Mouse (Mus musculus): Measurements from ENCODE around the gene Alyref. TPM values are rescaled to one million over a fixed set of nuclear protein-coding genes. Genes with fewer than 3 reads are reported as not detected.

Alyref gene
- total RNA-seq, 2 experiments from 2014 or later: 60.5 to 70.0 TPM

DNA sequence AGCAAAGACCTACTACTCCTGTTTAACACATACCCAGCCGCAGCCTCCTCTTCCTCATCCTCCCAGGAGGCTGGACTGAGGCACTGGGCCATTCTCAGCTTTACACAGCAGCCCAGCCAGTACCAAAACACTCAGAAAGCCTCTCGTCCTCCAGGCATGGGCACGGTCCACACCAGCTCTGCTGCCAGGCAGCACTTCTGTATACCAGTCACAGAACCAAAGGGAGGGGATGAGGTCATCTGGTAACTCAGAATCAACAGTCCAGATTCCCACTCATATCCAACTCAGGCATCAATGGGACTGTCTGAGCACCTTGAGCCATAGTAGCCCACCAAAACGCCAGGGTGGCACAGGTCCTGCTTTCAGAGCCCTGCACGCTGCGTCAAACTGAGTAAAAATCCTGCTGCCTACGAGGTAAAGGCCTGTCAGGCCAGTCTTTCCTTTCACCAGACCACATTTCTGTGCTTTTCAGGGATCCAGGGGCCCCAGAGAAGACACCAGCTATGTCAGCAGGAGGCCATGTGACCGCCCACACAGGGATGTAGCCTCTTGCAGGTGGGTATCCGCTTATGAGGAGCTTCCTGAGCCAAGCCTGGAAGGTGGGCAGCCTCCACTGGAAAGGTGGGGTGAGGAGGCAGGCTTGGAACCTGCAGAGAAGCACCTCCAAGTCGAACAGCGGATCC lies 28.8 kb upstream of the Alyref start:
- no peak for DNase-seq (ENCODE audit: low spot score in 2 of 2)

DNA sequence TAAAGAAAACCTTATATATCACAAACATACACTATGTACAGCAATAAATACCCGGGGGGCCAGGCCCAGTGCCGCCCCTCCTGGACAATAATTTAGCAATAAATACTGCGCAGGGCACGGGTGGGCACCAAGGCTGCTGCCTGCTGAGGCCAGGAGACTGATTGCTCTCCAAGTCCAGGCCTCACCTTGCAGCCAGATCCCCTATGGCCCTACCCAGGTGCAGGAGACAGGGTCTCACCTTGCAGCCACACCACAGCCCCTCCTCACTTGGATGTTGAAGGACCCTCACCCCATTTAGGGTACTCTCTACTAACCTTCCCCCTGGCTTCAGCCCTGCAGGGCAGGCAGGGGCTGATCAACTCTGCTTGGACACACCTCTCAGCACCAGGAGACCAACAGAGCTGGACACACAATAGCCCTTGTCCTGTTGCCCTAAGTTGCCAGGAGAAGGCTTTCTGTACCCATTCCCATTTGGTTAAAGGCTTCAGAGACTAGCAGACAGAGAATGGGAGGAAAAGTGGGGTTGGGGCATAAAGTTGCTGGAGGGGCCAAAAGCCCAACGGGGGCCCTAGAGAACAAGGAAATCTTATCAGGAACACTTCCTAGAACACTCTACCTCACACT lies 27.1 kb upstream of the Alyref start, which contains the start of gene Sirt7:
Sirt7 (minus strand) TSS at position 89 of the 624 bp plus-strand sequence.
- DNase-seq (ENCODE audit: low spot score in 2 of 2): no peak

DNA sequence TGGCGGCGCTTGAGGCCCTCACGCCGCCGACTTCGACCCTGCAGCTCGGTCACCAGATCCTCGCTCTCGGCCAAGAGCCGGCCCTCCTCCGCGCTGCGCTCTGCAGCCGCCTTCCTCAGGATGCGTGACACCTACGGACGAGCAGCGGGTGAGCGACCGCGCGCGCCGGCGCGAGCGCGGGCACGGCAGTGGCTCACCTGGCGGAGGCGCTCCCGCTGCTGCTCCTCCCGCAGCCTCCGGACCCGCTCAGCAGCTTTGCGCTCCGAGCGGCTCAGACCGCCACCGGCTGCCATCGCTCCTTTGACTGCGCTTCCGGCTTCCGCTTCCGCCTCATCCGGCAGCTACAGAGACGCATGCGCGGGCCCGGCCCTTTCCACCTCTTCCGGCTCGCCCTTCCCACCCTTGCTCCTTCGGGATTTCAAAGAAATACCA lies 26.5 kb upstream of the Alyref start:
- peak; percentile 74 to 91 for DNase-seq (ENCODE audit: low spot score in 2 of 2)

DNA sequence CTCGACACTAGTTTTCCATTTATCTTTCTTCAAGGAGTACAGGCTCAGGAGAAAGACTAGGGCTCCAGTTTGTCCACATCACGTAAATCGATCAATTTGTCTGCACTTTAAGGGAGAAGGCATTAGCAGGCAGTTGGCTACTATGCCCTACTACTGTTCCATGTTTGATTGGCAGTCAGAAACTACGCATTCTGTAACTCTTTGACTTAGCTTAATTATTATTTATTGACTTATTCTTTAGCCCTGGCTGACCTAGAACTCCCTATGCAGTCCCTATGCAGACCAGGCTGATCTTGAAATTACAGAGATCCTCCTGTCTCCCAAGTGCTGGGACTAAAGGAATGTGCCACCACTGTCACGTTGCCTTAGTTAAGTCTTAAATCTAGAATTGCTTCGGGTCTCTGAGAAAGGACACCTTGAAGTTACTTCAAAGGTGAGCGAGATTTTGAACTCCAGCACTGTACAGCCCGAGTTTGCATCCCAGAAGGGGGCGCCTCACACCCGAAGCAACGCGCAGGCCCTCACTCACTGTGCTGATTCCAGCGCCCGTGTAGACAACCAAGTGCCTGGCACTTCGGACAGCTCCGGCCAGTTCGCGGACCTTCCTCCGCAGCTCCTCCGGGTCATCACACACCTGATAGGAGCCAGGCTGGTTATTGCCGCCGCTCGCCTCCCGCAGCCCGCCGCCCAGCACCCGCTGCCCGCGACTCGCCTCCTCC lies 26.0 kb upstream of the Alyref start:
- peak in 1 of 2 experiments; percentile 72 for DNase-seq (ENCODE audit: low spot score in 2 of 2)

DNA sequence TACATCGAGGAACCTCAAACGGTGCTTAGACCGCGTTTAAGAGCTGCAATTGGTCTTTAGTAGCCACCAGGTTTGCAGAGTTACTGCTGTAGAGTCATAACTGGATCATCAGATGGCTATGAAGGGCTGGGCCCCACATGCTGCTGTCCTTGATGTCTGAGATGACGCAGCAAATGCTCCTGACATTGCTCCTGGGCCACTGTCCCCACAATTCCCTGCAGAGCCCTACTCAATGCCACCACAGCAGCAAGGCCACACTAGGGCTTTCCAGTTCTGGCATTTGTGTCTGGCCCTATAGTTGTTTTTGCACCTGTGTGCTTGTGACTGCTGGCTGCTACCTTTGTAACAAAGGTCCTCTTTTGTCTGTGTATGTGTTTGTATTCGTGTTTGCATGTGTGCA lies 24.6 kb upstream of the Alyref start:
- no peak for DNase-seq (ENCODE audit: low spot score in 2 of 2)

DNA sequence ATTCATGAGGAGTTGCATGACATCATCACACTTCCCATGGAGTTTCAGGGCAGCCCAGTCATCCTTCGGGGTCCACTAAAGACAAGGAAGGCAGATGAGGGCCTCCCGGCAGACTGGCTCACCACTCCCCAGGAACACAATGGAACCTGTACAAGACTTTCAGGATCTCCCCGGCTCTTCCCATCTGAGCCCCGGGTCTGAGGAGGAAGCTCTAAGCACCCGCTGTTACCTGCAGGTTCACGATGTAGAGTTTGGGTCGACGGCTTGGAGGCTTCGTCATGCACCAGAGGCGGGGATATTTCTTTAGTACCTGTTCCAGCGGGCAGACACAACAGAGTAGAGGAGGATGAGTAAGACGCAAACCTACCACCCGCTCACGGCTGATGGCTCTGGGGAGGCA lies 22.0 kb upstream of the Alyref start:
- no peak for DNase-seq (ENCODE audit: low spot score in 2 of 2)

DNA sequence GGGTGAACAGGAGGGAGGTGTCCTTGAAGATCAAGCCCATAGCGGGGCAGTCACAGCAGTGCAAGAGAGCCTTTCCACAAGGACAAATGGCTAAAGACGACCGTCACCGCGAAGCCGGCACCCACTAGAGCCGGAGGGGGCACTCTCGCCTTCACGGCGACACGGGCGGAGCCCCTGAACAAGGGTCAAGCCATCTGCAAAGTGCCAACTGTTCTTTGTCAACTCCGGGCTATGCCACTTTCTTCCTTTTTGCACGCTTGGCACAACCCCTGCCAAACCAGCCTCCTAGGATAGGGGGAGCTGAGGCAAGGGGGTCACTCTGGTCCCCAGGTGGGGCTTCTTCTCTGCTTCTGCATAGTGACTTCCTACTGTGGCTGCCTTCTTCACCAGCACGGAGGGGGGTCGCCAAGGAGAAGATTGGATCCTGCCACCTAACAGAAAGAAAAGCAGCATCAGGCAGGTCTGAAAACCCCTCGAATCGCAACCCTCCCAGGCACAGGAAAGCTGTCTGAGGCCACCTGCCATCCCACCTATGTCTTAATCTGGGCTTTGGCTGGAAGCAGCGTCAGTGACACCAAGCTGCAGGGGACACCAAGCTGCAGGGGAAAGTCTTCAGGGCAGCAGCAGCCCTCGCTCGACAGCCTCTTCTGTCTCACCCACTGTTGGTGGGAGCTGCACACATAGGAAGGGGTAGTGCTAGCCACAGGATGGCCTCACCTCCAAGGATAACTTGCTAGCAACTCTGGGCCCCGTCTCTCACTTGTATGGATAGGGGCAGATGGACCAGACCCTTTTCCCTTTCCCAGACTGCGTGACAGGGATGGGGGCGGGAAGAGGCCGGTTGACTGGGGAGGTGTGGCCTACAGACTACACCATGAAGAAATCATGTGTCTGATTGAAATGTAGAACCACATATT lies 20.7 kb upstream of the Alyref start:
- no peak for DNase-seq (ENCODE audit: low spot score in 2 of 2)

DNA sequence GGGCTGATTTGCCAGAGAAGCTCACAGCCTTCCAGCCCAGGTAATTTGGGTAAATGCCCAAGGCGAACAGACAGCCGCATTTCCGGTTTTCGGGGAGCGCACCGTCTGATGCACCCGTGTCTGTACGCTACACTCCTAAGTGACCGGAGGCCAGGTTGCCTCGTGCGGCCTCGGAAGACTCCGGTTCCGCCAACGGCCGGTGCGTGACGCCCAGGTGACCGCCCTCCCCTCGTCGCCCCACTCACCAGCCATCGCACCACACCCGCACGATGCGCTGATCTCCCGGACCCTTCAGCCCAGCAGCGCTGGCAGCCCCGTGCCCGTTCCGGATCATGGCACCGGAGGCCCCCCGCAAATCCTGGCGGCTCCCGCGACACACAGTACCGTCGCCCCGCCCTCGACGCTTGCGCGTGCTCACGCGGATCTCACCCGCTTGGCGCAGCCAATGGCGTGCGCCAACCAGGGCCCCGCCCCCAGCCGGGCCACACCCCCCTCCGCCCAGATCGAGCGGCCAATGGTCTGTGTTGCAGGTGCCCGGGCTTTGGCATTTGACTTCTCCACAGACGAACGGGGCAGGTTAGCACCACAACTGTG lies 19.5 kb upstream of the Alyref start, which contains the start of gene Pcyt2:
Pcyt2 (minus strand) TSS at position 418 of the 594 bp plus-strand sequence.
- DNase-seq (ENCODE audit: low spot score in 2 of 2): peak; percentile 88 to 94

DNA sequence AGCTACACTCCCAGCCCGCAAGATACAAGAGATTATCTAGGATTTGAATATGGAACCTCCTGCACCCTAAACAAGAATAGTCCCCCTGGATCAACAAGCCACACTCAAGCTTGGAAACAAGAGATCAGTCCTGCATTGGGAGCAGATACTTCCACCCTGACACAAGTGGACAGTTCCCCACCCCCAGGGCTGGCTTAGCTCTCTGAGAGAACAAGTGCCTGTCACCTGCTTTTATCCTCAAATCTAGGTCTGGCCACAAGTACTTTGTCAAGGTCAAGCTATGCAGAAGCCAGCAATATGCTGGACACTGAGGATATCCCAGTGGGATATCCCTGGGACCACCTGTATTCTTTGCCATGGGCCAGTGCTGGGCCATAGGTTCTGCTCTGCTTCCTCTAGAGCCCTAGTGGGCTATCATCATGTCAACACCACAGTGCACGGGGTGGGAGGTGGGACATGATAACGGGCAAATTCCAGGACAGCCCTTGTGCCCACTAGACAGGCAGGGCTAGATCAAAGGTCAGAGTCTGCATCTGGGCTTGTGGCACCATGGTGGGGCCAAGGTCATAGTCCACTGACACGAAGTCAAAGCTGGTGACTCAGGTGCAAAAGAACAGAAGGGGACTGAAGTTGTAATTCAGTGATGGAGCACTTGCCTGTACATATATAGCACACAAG lies 18.6 kb upstream of the Alyref start:
- DNase-seq (ENCODE audit: low spot score in 2 of 2): no peak

DNA sequence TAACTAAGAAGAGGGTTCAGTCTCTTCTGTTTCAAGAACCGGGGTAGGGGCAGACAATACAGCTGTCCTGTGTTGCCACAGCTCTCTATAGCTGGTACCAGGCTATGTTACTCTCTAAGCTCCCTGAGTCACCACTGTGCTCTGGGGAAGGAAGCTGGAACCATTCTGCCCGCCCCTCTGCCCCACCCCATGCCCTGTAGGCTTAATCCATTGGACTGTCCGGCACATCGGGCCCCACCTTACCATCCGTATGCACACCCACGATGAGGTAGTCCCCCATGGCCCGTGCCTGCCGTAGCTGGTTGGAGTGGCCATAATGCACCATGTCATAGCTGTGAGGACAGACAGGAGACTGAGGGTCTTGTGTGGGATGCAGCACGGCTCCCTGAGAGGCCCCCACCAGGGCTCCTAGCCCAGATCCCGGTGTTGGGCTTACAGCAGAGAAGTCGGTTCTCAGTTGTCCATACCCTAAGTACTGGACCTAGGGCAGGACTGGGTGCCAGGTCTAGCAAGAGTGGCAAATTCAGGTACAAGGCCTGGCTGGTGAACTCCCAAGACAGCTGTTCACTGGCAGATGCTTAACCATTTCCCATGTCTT lies 17.5 kb upstream of the Alyref start:
- DNase-seq (ENCODE audit: low spot score in 2 of 2): no peak

DNA sequence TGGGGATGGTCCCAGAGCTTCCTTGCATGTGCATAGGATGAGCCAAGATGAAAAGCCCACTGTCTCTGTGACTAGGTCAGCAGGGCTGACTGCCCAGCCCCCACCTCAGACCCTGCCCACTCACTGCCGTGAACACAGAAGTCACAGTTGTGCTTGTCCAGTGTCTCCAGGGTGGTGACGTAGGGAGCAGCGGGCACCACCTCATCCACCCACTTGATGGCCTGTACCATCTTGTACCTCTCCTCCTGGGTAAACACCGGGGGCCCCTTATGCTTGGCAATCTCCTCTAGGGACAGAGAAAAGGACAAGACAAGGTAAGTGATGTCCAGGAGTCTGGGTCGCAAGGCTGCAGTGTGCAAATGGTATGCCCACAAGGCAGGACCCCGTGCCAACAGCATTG lies 17.0 kb upstream of the Alyref start:
- DNase-seq (ENCODE audit: low spot score in 2 of 2): no peak

DNA sequence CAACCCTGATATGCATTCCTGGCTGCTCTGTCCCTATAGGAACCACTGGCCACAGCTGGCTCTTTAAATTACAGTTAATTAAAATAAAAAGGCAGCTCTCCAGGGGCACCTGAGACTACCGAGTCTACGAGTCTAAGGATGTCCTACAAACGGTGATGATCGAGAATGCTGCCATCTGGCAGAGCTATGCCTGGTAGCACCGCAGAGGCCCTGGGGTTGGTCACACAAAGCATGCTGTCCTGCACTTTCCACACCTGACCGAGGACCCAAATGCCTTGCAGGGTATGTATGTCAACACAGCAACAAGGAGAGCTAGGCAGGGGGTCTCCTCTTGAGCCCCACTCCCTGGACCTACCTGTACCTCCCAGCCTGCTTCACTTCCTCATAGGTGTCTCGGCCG lies 15.8 kb upstream of the Alyref start:
- no peak for DNase-seq (ENCODE audit: low spot score in 2 of 2)

DNA sequence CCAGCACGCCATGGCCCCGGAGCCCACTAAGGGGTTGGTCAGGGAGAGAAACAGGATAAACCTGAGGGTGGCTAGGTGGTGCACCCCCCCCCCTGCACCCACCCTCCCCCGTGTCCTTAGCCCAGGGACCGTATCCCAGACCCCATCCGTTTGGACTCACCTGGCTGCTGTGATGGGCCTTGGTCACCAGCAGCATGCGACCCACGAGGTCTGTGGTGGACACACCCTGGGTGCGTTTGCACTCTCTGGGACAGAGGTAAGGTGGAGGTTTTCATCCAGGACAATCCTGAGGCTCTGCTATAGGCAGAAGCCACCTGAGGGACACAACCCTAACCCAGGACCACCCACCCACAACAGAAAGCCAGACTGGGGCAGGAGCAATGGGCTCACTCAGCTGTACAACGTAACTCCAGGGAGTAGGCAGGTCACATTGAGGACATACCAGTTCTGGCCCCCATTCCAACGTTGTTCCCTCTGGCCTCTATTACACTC lies 15.4 kb upstream of the Alyref start:
- DNase-seq (ENCODE audit: low spot score in 2 of 2): no peak

DNA sequence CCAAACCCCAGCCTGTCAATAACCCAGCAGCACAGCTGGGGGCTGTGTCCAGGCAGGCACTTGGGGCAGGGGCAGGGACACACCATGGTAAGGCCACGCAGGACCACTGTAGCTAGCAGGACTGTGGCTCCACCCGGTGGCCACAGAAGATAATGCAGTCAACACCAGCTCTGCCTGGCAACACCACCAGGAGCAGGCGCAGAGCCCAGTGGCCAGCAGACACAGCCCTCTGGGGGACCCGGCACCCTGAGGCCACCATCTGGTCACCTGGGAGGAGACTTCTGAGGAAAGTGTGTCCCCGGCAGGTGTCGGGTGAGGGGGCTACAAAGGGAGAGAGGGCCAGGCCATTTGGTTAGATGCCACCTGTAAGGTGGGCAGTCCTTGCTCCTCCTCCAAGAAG lies 14.6 kb upstream of the Alyref start:
- peak in 1 of 2 experiments; percentile 77 for DNase-seq (ENCODE audit: low spot score in 2 of 2)

DNA sequence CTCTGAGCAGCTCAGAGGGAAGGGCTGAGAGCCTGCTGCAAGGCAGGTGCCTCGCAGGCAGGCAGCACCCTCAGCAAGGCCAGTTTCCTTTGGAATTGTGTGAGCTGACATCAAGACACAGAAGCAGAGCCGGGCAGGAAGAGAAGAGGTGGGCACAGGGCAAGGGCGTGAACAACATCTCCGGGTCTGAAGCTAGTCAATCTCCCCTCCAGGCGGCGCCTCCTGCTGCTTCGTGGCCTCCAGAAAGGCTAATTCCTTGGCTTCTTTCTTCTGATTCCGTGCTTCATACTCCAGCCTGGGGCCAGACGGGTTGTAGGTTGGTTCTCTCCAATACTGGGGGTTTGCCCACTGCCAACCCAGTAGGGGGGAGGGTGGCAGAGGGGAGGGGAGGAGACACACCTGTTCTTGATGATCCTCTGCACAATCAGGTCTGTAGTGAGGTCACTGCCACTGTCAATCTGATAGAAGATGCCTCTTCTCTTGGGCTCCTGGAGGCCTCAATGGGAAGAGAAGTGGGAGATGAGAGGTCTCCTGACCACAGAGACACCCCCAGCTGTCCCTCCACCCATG lies 12.4 kb upstream of the Alyref start:
- DNase-seq (ENCODE audit: low spot score in 2 of 2): no peak

DNA sequence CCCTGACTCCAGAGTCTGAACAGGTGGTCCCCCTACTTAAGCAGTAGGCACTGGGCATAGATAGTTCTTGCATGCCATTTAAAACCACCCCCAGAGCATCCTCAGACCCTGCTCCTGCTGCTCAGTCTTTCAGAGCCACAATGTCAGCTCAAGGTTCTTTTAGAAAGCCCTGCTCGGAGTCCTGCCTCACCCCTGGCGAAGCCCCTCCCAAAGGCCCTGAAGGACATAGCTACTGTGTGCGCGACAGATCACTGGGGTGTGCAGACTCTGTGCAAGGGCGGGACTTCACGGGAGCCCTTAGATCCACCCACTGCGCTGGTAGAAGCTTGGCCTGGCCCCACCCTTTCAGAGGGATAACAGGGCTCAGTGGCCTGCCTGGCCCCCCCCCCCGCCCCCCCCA lies 11.1 kb upstream of the Alyref start:
- DNase-seq (ENCODE audit: low spot score in 2 of 2): no peak

DNA sequence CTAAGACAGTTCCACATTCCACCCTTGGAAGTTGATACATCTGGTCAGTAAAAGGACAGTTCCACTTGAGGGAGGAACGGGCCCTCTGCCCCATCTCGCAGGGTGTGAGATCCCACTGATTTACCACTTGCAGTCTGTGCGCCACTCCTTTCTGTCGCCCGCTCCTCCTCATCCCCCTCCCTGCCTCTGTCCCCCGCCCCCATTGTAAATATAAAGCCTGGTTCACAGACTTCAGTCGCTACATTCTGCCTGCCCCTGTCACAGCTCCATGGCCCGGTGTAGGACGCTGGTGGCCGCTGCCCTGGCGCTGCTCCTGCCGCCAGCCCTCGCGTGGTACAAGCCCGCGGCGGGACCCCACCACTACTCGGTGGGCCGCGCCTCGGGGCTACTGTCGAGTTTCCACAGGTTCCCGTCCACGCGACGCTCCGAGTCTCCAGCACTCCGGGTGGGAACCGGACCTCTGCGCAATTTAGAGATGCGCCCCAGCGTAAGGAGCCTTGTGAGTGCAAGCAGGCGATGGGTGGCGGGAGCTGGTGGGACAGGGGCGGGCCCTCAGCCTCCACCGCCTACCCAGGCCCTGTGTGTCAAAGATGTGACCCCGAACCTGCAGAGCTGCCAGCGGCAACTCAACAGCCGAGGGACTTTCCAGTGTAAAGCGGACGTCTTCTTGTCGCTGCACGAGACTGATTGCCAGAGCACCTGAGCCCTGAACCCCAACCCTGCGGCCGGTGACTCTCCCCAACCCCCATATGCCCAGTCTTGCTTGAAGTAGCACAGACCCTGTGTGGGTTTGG lies 10.3 kb upstream of the Alyref start, which contains the start of gene Npb:
Npb (plus strand) TSS at position 237 of the 794 bp plus-strand sequence.
- DNase-seq (ENCODE audit: low spot score in 2 of 2): no peak

DNA sequence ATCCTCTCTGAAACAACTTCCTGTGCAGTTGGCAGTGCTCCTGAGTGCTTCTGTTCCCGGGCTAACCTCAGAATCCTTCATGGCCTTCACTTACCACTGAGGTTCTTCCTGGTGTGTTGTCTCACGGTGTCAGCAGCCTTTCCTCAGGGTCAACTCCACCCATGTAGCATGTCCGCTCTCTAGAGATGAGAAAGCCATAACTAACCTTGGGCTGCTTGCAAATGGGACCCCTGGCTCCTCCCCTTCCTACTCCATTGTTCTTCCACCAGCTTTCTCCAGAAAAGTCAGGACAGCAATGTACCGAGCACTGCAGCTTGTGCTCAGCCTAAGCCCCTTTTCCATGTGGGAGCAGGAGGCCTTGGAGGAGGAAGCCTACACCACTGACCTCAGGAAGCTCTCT lies 8.6 kb upstream of the Alyref start:
- no peak for DNase-seq (ENCODE audit: low spot score in 2 of 2)
